Mouse (Mus musculus): ENCODE measurements around the gene Gm13306. TPM values are rescaled to one million over a fixed set of nuclear protein-coding genes. Genes with fewer than 3 reads are reported as not detected.
"Not testable (repeated sequence)": the region's sequence is repeated elsewhere in the genome, so short reads cannot be mapped to it uniquely, and the experiment has no call there.

Gm13306 gene
- not detected in 2 replicates for polyA plus RNA-seq (2016; fragmentation: Nextera tagmentation; extraction: Ambion mirVana)

GRCm38 (mm10) chr4:42153136-42153535, at the start of gene Gm13306:
TSS of gene Gm13306 (plus strand) at chr4:42153436.
- not testable (repeated sequence) for H3K9ac ChIP-seq; H3K36me3 ChIP-seq; H3K4me3 ChIP-seq; H3K4me1 ChIP-seq; H3K27ac ChIP-seq; H3K4me2 ChIP-seq; ATAC-seq; H3K9me3 ChIP-seq (replicated peaks); H3K27me3 ChIP-seq (replicated peaks)
- no CpG with 5 or more reads among the region's 9 CpGs for WGBS (ENCODE audit: insufficient replicate concordance)

DNA sequence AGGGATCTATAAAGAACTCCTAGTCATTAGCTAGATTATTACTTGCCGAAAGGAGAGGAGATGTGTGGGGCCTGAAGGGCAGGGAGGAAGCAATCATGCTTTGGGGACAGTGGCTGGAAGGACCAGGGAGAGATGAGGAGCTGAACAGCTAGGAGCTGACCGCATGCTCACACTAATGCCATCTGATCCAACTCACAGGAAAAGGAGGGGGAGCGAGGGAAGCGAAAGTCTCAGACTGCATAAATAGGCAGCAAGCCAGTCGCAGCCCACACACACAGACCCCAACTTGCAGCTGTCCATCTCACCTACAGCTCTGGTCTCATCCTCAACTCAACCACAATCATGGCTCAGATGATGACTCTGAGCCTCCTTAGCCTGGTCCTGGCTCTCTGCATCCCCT, 38.7 kb upstream of the Gm13306 start, which contains the start of gene Gm13304:
Gene Gm13304, plus strand, starts transcription at position 301 of the 400 bp plus-strand sequence.
- ATAC-seq; H3K36me3 ChIP-seq; H3K4me1 ChIP-seq; H3K27ac ChIP-seq; H3K4me3 ChIP-seq; H3K9ac ChIP-seq; H3K9me3 ChIP-seq (replicated peaks); H3K4me2 ChIP-seq; H3K27me3 ChIP-seq (replicated peaks): not testable (repeated sequence)
- WGBS (ENCODE audit: insufficient replicate concordance) = no CpG with 5 or more reads among the region's 5 CpGs

GRCm38 (mm10) chr4:42168503-42168902, 15.3 kb downstream of the Gm13306 start, which contains the start of gene Gm13305:
TSS of gene Gm13305 (minus strand) at chr4:42168603.
- H3K27ac ChIP-seq; H3K4me1 ChIP-seq; H3K9me3 ChIP-seq (replicated peaks); H3K36me3 ChIP-seq; H3K4me2 ChIP-seq; H3K4me3 ChIP-seq; H3K9ac ChIP-seq; H3K27me3 ChIP-seq (replicated peaks); ATAC-seq: not testable (repeated sequence)
- no CpG with 5 or more reads among the region's 7 CpGs for WGBS (ENCODE audit: insufficient replicate concordance)

- H3K4me2 ChIP-seq; H3K27ac ChIP-seq; ATAC-seq; H3K36me3 ChIP-seq; H3K9ac ChIP-seq; H3K4me1 ChIP-seq; H3K9me3 ChIP-seq (replicated peaks); H3K27me3 ChIP-seq (replicated peaks); H3K4me3 ChIP-seq: not testable (repeated sequence)
- WGBS (ENCODE audit: insufficient replicate concordance) = no CpG with 5 or more reads among the region's 4 CpGs
Measured at GRCm38 (mm10) chr4:42178243-42178642, 25.0 kb downstream of the Gm13306 start.

- not testable (repeated sequence) for ATAC-seq; H3K9ac ChIP-seq; H3K4me3 ChIP-seq; H3K27ac ChIP-seq; H3K9me3 ChIP-seq (replicated peaks); H3K27me3 ChIP-seq (replicated peaks); H3K36me3 ChIP-seq; H3K4me1 ChIP-seq; H3K4me2 ChIP-seq
- WGBS (ENCODE audit: insufficient replicate concordance) = no CpG with 5 or more reads among the region's 31 CpGs
Measured at GRCm38 (mm10) chr4:42183234-42184197, 30.3 kb downstream of the Gm13306 start.

DNA sequence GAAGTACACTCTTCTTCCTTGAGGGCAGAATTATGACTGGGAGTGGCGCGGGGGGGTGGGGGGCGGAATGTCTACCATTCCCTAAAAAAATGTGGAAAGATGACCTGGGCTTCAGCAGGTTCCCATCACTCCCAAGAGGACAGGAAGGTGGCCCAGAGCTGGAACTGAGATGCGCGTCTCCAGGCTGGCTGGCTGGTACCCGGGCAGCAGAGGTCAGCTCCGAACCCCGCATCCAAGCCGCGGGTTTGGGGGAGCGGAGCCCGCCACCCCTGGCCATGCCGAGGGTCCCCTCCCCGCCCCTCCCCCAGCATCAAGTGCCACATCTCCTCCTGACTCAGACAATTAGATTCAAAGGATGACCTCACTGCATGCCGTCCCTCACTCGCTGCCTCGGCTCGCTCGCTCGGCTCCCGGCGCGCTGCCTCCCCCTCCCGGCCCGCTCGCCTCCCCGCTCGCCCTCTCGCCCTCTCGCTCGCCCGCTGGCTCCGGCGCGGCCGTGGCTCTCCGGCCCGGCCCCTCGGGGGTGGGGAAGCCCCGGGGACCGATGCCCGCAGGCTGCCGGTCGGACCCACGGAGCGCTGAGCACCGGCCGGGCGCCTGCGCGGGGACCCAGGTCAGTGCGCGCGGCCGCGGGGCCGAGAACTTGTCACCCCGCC, 31.2 kb downstream of the Gm13306 start:
- ATAC-seq; H3K4me2 ChIP-seq; H3K27me3 ChIP-seq (replicated peaks); H3K36me3 ChIP-seq; H3K4me1 ChIP-seq; H3K27ac ChIP-seq; H3K9ac ChIP-seq; H3K4me3 ChIP-seq; H3K9me3 ChIP-seq (replicated peaks): not testable (repeated sequence)
- no CpG with 5 or more reads among the region's 58 CpGs for WGBS (ENCODE audit: insufficient replicate concordance)

GRCm38 (mm10) chr4:42184980-42185372, 31.7 kb downstream of the Gm13306 start:
- not testable (repeated sequence) for H3K27ac ChIP-seq; H3K9me3 ChIP-seq (replicated peaks); H3K9ac ChIP-seq; H3K4me1 ChIP-seq; H3K27me3 ChIP-seq (replicated peaks); H3K4me3 ChIP-seq; ATAC-seq; H3K4me2 ChIP-seq; H3K36me3 ChIP-seq
- no CpG with 5 or more reads among the region's 25 CpGs for WGBS (ENCODE audit: insufficient replicate concordance)

Other genes with a start within 250 kb of the Gm13306 start
- gene Gm21541, start 249.8 kb upstream of the Gm13306 start, polyA plus RNA-seq (2016; fragmentation: Nextera tagmentation; extraction: Ambion mirVana) = not detected in 2 replicates
- gene Gm20878, start 211.9 kb upstream of the Gm13306 start, polyA plus RNA-seq (2016; fragmentation: Nextera tagmentation; extraction: Ambion mirVana) = 0.28 and 0.42 TPM in 2 replicates
- gene Fam205a4, start 187.4 kb upstream of the Gm13306 start, polyA plus RNA-seq (2016; fragmentation: Nextera tagmentation; extraction: Ambion mirVana) = 0.04 TPM in 1 of 2 replicates, not detected in the other
- not detected in 2 replicates for gene Gm21093, start 118.7 kb upstream of the Gm13306 start, polyA plus RNA-seq (2016; fragmentation: Nextera tagmentation; extraction: Ambion mirVana)
- not detected in 2 replicates for gene Gm3893, start 62.2 kb upstream of the Gm13306 start, polyA plus RNA-seq (2016; fragmentation: Nextera tagmentation; extraction: Ambion mirVana)
- 0.23 TPM in 1 of 2 replicates, not detected in the other for gene Gm13304, start 38.6 kb upstream of the Gm13306 start, polyA plus RNA-seq (2016; fragmentation: Nextera tagmentation; extraction: Ambion mirVana)
- not detected in 2 replicates for gene Gm13305, start 15.2 kb downstream of the Gm13306 start, polyA plus RNA-seq (2016; fragmentation: Nextera tagmentation; extraction: Ambion mirVana)
- gene Gm10600, start 87.2 kb downstream of the Gm13306 start, polyA plus RNA-seq (2016; fragmentation: Nextera tagmentation; extraction: Ambion mirVana) = not detected in 2 replicates
- gene Ccl21b, start 102.3 kb downstream of the Gm13306 start, polyA plus RNA-seq (2016; fragmentation: Nextera tagmentation; extraction: Ambion mirVana) = not detected in 2 replicates
- gene Gm21953, start 140.8 kb downstream of the Gm13306 start, polyA plus RNA-seq (2016; fragmentation: Nextera tagmentation; extraction: Ambion mirVana) = not detected in 2 replicates
- gene Fam205a3, start 164.9 kb downstream of the Gm13306 start, polyA plus RNA-seq (2016; fragmentation: Nextera tagmentation; extraction: Ambion mirVana) = not detected in 2 replicates